Mouse (Mus musculus): ENCODE measurements around the gene Prss50.

Prss50 gene

DNA sequence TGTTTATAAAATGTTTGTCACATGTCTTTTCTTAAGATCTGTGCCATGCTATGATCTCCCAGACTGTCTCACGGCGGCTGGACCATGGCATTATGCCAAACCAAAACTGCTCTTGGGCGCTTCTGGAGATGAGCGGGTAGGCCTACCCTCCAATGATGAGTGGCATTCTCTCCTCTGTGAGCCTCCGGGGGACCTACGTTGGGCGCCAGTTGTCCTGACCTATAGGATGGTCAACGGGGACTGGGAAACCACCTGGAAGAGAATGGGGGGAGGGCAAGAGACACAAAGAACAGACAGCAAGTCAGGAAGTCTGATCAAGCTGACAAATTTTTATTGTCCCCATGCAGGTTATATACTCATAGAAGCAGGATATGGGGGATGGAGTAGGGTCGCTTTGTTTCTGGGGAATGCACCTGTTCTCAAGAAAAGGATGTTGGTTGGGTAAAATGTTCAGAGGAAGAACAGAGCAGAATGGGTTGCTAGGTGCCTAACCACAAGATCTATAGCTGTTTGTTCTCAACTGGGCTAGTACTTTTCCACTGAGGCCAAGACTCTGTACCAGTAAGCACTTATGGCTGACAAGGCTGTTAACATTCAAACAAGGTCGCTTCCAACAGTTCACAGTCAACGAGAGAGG is 49.6 kb downstream of the Prss50 start:
- DNase-seq (ENCODE audit: low spot score), result no peak

DNA sequence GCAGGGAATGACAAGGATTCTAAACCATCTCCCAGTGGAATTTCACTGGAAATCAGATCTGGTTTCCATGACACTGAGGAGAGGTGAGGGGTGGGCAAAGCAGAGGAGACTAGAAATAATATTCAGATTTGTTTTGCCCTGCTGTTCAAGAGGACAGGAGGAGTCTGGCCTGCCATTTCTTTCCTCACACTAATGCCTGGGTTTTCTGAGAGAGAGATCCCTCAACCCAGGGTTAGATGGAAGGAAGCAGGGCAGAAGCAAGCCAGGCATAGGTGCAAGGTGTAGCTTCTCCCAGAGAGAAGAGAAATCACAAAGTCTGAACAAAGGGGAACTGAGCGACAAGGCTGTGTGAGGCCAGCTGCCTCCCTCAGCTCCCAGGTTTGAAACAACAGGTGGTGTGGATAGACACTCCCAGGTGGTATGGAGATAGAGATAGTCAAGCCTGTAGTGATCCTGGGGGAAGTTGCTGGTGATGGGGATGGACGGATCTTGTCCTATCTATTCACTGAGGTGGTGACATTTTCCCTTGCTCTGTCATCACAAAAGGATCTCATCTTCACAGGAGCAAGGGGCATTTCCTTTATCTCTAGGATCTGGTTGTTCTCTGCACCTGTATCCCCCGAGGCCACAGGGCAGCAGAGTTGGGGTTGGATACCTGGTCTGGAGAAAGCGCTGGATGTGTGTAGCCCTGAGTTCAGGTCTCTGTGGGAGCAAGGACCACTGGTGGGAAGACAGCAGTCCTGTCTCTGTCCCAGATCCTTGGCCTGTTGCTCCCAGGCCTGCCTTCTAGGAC is 50.3 kb downstream of the Prss50 start:
- no peak for DNase-seq (ENCODE audit: low spot score)

GRCm38 (mm10) chr9:110908631-110909016 is 50.9 kb downstream of the Prss50 start:
- DNase-seq (ENCODE audit: low spot score), result no peak

DNA sequence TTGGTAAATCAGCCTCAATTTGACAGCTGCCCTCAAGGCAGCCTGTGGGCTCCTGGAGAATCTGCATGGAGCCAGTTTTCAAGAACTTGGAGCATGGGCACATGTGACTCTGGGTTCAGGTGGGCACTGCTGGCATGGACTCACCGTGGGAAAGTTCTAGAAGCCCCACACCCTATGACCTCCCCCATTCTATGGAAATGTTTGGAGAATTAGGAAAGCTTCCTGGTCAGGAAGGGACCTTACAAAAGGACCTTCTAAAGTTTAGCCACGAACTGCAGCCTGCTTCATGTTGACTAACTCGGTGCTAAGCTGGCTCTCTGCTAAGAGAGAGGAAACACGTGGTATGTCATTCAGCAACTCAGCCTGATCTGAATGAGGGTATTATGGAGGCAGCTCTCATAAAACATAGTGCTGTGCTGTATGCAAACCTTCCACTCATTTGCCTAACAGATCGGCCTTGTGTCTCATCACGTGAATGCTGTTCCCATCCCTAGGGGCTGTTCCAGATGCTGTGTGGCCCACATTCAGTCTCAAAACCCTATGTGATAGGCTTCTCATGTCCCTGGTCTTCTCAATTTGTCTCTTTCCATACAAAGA is 51.7 kb downstream of the Prss50 start:
- no peak for DNase-seq (ENCODE audit: low spot score)

All from ovary, adult 18-20 months (tissue).